Mouse (Mus musculus): ENCODE results near the gene Irf6. TPM values are rescaled to one million over a fixed set of nuclear protein-coding genes. Genes with fewer than 3 reads are reported as not detected.

Gene Irf6
- polyA plus RNA-seq, 1 experiment from 2014 or later, result 1.8 TPM

DNA sequence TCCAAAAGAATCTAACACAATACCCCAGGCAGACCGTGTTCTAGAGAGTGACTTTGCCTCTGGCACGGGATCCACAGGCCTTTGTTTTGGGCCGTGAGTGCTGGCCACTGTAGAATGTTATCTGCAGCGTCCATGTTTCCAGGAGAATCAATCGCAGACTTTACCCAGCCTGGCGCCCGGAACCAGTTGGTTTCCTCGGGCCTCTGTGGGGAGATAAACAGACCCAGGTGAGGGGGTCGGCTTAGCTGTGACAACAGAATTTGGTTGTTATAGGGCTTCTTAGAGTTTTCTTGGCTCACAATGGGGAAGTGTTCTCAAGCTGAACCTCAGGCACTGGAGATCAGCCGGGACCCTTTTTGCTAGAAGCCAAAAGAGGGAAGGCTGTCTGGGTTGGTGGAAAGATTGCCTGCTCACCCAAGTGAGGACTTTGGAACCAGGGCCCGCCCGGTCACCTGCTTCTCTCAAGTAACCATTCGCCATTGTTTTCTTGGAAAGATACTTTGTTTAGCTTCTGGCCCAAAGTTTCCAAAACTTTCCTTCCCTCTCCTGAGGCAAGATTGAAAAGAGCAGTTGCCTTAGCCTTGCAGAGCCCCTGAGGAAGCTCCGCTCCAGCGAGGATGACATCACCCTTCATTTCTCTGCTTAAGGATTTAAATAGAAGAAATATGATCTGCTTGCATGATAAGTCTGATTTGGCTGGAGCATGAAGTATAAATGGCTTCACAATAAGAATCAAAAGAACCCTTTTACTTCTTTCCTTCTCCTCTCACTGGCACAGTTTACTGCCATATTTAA, 3.6 kb downstream of the Irf6 start:
- H3K9ac ChIP-seq, result no peak overlapping the region
- no peak for DNase-seq
- H3K27me3 ChIP-seq, result peaks cover 33% of the 10 kb centered on the region
- H3K9me3 ChIP-seq (replicated peaks), result no peaks in the 10 kb centered on the region
- ATAC-seq (ENCODE audit: low read depth), result no peak
- no peak overlapping the region for H3K4me3 ChIP-seq (replicated peaks)
- WGBS (ENCODE audit: insufficient replicate concordance), result 25% methylated on average over 15 of the region's 15 CpGs
- H3K36me3 ChIP-seq, result no peaks in the 10 kb centered on the region
- no peak overlapping the region for H3K4me2 ChIP-seq
- H3K4me1 ChIP-seq (replicated peaks), result peaks cover 53% of the 10 kb centered on the region
- 0 out of 2 replicates have a peak overlapping the region, but pooled peaks have one; percentile 29 for H3K27ac ChIP-seq

DNA sequence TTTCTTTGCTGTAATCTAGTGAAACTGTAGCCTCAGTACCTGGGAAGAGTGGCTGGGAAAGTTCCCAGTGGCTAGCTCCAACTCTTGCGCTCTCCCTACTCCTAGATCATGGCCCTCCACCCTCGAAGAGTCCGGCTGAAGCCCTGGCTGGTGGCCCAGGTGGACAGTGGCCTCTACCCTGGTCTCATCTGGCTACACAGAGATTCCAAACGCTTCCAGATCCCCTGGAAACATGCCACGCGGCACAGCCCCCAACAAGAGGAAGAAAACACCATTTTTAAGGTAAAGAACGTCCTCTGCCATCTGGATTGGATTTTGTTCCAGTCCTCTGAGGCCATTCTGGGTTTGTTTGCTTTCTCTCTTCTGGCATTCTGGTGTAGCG, 4.2 kb downstream of the Irf6 start:
- DNase-seq (no peak), ATAC-seq (ENCODE audit: low read depth) (no peak)
- peaks cover 27% of the 10 kb centered on the region for H3K27me3 ChIP-seq
- H3K9me3 ChIP-seq (replicated peaks), result no peaks in the 10 kb centered on the region
- no peaks in the 10 kb centered on the region for H3K36me3 ChIP-seq
- no peak overlapping the region for H3K27ac ChIP-seq
- 66% methylated on average over 8 of the region's 8 CpGs for WGBS (ENCODE audit: insufficient replicate concordance)
- peaks cover 53% of the 10 kb centered on the region for H3K4me1 ChIP-seq (replicated peaks)
- no peak overlapping the region for H3K4me2 ChIP-seq
- H3K9ac ChIP-seq, result no peak overlapping the region
- H3K4me3 ChIP-seq (replicated peaks), result no peak overlapping the region

DNA sequence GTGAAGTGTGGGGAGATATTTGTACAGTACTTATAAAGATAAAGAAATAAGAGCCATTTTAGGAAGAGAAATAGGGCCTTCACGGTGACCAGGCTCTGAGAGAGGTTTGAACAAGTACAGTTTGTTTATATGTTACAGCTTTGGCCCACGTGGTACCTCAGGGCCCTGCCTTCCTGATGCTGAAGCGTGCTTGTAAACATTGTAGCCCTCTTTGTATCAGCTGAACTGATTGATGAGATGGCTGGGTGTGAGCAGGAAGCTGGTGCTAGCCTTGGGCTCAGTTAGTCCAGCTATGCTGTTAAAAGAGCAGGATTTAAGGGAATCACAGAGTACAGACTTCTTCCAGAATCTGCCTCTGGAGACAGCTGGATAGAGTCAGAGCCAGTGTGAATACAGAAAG, 6.3 kb downstream of the Irf6 start:
- no peaks in the 10 kb centered on the region for H3K36me3 ChIP-seq
- no peak overlapping the region for H3K27ac ChIP-seq
- DNase-seq (no peak), ATAC-seq (ENCODE audit: low read depth) (no peak)
- H3K4me1 ChIP-seq (replicated peaks), result peaks cover 37% of the 10 kb centered on the region
- H3K27me3 ChIP-seq, result peaks cover 6% of the 10 kb centered on the region
- H3K9me3 ChIP-seq (replicated peaks), result no peaks in the 10 kb centered on the region
- H3K4me3 ChIP-seq (replicated peaks), result no peak overlapping the region
- no peak overlapping the region for H3K4me2 ChIP-seq
- 43% methylated on average over 3 of the region's 3 CpGs for WGBS (ENCODE audit: insufficient replicate concordance)
- no peak overlapping the region for H3K9ac ChIP-seq

DNA sequence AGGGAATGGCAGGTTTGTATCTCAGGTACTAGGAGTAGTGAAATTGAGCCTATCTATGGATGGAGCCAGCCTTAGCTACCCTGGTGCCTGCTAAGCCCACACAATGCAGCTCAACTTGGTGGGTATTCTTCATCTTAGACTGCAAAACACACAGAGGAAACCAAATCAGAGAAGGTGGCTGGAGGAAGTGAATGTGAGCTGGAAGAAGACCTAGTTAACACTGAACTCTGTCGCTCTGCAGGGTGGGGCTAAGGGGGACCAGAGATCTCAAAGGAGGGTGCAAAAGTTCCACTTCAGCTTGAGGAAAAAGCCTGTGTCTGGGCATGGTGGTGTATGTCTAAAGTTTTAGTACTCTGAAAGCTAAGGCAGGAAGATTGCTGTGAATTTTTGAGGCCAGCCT, 6.7 kb downstream of the Irf6 start:
- Histone ChIP-seq H3K4me3 (replicated peaks) (no peak overlapping the region), H3K27ac (no peak overlapping the region), H3K9me3 (replicated peaks) (no peaks in the 10 kb centered on the region), H3K4me1 (replicated peaks) (peaks cover 37% of the 10 kb centered on the region), H3K27me3 (peaks cover 2% of the 10 kb centered on the region; the same call in 1 of the 2 replicates), H3K9ac (0 out of 2 replicates have a peak overlapping the region, but pooled peaks have one; percentile 3), H3K36me3 (no peaks in the 10 kb centered on the region), H3K4me2 (peak overlapping the region; percentile 53; the same call in 1 of the 2 replicates)
- no peak for ATAC-seq (ENCODE audit: low read depth)
- DNase-seq, result no peak
- WGBS (ENCODE audit: insufficient replicate concordance), result 27% methylated on average over 1 of the region's 1 CpGs

DNA sequence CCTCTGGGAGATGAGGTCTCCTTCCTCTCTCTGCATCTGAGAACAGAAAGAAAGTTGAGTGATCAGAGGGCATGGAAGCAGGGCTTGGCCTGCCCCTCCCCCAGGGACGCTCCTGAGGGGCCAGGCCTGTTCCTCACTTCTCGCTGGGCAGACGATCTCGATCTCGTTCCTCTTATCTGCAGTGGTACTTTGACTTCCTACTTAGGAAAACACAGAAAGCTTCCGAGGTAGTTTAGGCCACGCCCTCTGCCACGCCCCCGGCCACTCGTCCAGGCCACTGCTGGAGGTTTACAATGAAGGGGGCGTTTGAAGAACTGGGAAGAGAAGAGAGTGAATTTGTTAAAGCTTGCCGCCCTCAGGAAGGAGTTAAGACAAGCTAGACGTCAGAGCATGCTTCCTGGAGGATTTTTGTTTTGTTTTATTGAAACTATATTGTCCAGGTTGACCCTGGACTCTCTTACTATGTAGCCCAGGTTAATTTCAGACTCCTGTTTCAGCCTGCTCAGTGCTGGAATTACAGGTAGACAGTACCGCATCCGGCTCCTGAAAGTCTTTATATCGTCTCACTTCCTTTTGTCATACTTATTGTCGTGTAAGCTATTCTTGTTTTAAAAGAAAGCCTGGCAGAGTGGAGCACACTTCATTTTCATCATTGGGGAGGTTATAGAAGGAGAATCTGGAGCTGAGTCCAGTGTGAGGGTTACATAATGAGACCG, 7.6 kb downstream of the Irf6 start:
- peaks cover 37% of the 10 kb centered on the region for H3K4me1 ChIP-seq (replicated peaks)
- ATAC-seq (ENCODE audit: low read depth), result peak; percentile 62
- no peaks in the 10 kb centered on the region for H3K36me3 ChIP-seq
- no peaks in the 10 kb centered on the region for H3K27me3 ChIP-seq
- DNase-seq, result peak; percentile 62
- 13% methylated on average over 18 of the region's 18 CpGs for WGBS (ENCODE audit: insufficient replicate concordance)
- peak overlapping the region; percentile 53 for H3K4me2 ChIP-seq
- H3K9ac ChIP-seq, result no peak overlapping the region; the same call in 1 of the 2 replicates
- peak overlapping the region; percentile 4; the same call in 1 of the 2 replicates for H3K27ac ChIP-seq
- H3K9me3 ChIP-seq (replicated peaks), result no peaks in the 10 kb centered on the region
- peak overlapping the region; percentile 21; the same call in 1 of the 2 replicates for H3K4me3 ChIP-seq (replicated peaks)

DNA sequence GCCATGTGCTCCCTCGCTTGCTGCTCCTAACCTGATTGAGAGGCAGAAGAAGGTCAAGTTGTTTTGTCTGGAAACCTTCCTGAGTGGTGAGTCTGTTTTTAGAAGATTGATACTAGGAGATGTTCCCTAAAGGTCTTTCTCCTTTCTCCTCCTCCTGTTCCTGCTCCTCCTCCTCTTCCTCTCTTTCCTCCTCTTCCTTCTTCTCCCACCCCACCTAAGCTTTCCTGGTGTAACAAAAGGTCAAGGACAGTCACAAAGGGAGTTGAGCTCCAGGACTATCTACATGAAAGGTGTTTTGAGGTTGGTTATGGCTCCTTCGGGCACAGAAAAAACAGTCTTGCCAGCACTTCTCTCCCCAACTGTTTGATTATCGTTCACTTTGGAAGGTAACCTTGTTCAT, 14.8 kb downstream of the Irf6 start, which contains the start of gene A130010J15Rik:
TSS of gene A130010J15Rik (plus strand) at position 301 of the 400 bp plus-strand sequence.
- peaks cover 15% of the 10 kb centered on the region for H3K4me1 ChIP-seq (replicated peaks)
- no peak within 1 kb of the TSS for H3K27ac ChIP-seq
- no peak within 1 kb of the TSS for H3K4me2 ChIP-seq
- no peaks in the 10 kb centered on the region for H3K27me3 ChIP-seq
- H3K9me3 ChIP-seq (replicated peaks), result no peaks in the 10 kb centered on the region
- 74% methylated on average over 3 of the region's 3 CpGs for WGBS (ENCODE audit: insufficient replicate concordance)
- ATAC-seq (ENCODE audit: low read depth) (no peak), DNase-seq (no peak)
- no peak within 1 kb of the TSS for H3K9ac ChIP-seq
- H3K4me3 ChIP-seq (replicated peaks), result no peak within 1 kb of the TSS
- no peaks in the 10 kb centered on the region for H3K36me3 ChIP-seq

DNA sequence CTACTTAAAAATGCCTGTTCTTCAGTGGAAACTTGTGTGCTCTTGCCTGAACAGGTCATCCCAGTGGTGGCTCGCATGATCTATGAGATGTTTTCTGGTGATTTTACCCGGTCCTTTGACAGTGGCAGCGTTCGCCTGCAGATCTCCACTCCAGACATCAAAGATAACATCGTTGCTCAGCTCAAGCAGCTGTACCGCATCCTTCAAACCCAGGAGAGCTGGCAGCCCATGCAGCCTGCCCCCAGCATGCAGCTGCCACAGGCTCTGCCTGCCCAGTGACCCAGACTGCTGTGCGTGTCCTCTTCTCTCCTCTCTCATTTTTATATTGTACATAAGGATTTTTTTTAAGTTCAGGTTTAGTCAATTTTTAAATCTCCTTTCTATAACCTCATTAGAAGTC, 16.3 kb downstream of the Irf6 start:
- Histone ChIP-seq H3K36me3 (no peaks in the 10 kb centered on the region), H3K4me3 (replicated peaks) (no peak overlapping the region), H3K4me1 (replicated peaks) (peaks cover 23% of the 10 kb centered on the region), H3K4me2 (no peak overlapping the region), H3K9me3 (replicated peaks) (no peaks in the 10 kb centered on the region), H3K27ac (no peak overlapping the region), H3K9ac (no peak overlapping the region), H3K27me3 (no peaks in the 10 kb centered on the region)
- 75% methylated on average over 7 of the region's 7 CpGs for WGBS (ENCODE audit: insufficient replicate concordance)
- no peak for ATAC-seq (ENCODE audit: low read depth)
- DNase-seq, result no peak

DNA sequence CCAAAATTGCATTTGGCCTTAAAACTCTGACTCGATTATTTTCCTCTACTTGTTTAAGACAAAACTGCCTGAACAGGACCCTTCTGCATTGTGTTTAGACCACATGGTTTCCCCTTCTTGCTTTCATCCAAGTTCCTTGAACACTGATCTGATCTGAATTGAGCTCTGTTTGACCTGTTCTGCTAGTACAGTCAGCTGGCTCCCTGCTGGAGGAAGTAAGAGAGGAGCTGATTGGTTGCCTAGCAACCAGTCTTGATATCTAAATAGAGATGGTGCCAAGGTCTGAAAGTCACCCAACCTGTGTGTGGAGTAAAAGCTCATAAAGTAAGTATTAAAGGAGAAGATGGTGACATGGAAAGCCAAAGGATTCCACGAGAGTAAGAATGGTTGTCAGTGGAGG, 16.9 kb downstream of the Irf6 start:
- no peaks in the 10 kb centered on the region for H3K36me3 ChIP-seq
- DNase-seq (no peak), ATAC-seq (ENCODE audit: low read depth) (no peak)
- H3K9me3 ChIP-seq (replicated peaks), result no peaks in the 10 kb centered on the region
- H3K4me1 ChIP-seq (replicated peaks), result peaks cover 29% of the 10 kb centered on the region
- H3K27me3 ChIP-seq, result no peaks in the 10 kb centered on the region
- H3K4me3 ChIP-seq (replicated peaks), result no peak overlapping the region
- no peak overlapping the region for H3K27ac ChIP-seq
- H3K4me2 ChIP-seq, result no peak overlapping the region
- no peak overlapping the region for H3K9ac ChIP-seq
- WGBS (ENCODE audit: insufficient replicate concordance), result 61% methylated on average over 2 of the region's 2 CpGs

DNA sequence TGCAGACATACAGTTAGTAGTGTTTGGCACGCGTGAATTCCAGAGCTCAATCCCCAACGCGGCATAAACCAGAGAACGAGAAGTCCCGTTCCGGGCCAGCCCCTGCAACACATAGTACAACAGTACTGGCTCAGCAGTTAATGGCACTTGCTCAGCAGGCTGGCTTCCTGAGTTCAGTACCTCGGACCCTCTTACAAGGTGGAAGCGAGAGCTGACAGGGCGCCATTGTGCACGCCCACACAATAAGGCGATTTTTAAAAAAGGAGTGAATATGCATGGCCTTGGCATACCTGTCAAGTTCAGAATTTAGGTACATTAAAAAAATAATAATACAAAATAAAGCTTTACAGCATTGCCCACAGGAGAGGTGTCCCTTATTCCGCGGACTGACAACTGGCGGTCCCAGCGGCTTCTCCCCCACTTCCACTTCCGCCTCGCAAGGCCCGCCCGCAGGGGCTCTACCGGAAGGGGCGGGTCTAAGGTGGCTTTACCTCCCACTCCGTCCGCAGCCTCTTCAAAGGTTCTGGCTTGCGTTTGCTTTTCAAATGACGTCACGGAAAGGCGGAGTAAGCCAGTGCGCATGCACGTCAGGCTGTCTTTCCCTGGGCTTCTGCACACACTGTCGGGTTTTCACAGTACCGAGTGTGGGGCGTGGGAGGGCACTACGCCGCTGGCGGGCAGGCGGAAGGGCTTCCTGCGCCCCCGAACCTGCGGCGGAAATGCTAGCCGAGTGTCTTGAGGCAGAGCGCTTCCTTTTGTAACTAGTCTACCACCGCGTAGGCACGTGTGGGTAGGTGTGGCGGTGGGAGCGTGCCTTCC, 20.3 kb downstream of the Irf6 start:
- H3K9me3 ChIP-seq (replicated peaks), result no peaks in the 10 kb centered on the region
- DNase-seq (peak; percentile 99), ATAC-seq (ENCODE audit: low read depth) (peak; percentile 99)
- peak overlapping the region; percentile 91 for H3K4me2 ChIP-seq
- H3K27ac ChIP-seq, result peak overlapping the region; percentile 80
- H3K4me3 ChIP-seq (replicated peaks), result peak overlapping the region; percentile 88
- under 1% methylated on average over 48 of the region's 48 CpGs for WGBS (ENCODE audit: insufficient replicate concordance)
- H3K9ac ChIP-seq, result peak overlapping the region; percentile 90
- no peaks in the 10 kb centered on the region for H3K27me3 ChIP-seq
- H3K4me1 ChIP-seq (replicated peaks), result peaks cover 40% of the 10 kb centered on the region
- no peaks in the 10 kb centered on the region for H3K36me3 ChIP-seq

DNA sequence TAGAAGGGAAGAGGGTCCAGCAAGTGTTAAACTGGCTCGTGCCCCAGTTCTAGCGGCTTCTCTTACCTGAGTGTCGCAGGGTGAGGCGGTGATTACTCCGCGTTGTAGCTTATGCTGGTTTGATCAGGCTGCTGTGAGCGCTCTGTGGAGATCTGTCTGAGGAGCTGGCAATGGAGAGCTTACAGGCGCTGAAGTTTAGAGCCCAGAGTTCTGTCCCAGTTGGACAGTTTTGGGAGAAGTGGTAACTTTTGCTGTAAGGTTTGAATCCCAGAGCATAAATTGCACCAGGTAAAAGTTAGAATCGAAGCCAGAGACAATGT, 20.9 kb downstream of the Irf6 start:
- peak overlapping the region; percentile 80 for H3K27ac ChIP-seq
- peak overlapping the region; percentile 90 for H3K9ac ChIP-seq

DNA sequence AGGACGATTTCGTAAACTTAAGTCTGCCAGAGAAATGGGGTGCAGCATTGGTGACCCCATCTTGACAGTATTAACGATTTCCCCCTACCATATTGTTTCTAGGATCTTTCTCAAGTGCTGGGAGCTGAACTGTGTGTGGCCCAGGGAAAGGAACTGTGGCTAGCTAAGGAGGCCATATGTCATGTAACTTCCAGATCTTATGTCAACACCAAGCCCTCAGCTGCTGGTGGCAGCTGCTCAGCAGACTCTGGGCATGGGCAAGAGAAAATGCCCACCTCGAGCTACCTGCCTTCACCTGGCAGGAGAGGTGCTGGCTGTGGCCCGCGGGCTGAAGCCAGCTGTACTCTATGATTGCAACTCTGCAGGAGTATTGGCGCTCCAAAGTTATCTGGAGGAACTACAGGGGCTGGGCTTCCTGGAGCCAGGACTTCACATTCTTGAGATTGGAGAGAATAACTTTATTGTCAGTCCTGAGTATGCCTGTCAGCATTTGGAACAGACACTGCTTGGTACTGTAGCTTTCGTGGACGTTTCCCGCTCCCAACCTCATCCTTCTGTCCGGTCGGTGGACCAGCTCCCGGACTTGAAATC, 21.3 kb downstream of the Irf6 start:
- peak overlapping the region; percentile 80 for H3K27ac ChIP-seq
- H3K4me3 ChIP-seq (replicated peaks), result peak overlapping the region; percentile 88
- H3K9ac ChIP-seq, result peak overlapping the region; percentile 90
- DNase-seq (no peak), ATAC-seq (ENCODE audit: low read depth) (no peak)
- 67% methylated on average over 13 of the region's 13 CpGs for WGBS (ENCODE audit: insufficient replicate concordance)
- no peaks in the 10 kb centered on the region for H3K36me3 ChIP-seq
- H3K4me2 ChIP-seq, result peak overlapping the region; percentile 91
- H3K27me3 ChIP-seq, result no peaks in the 10 kb centered on the region
- no peaks in the 10 kb centered on the region for H3K9me3 ChIP-seq (replicated peaks)
- H3K4me1 ChIP-seq (replicated peaks), result peaks cover 40% of the 10 kb centered on the region

More for the DNA sequence above, 20.9 kb downstream of the Irf6 start:
- 14% methylated on average over 9 of the region's 9 CpGs for WGBS (ENCODE audit: insufficient replicate concordance)
- no peaks in the 10 kb centered on the region for H3K36me3 ChIP-seq
- peak overlapping the region; percentile 88 for H3K4me3 ChIP-seq (replicated peaks)
- DNase-seq (no peak), ATAC-seq (ENCODE audit: low read depth) (no peak)
- no peaks in the 10 kb centered on the region for H3K27me3 ChIP-seq
- H3K4me1 ChIP-seq (replicated peaks), result peaks cover 40% of the 10 kb centered on the region
- H3K4me2 ChIP-seq, result peak overlapping the region; percentile 91
- H3K9me3 ChIP-seq (replicated peaks), result no peaks in the 10 kb centered on the region
